9 mouse cellular contexts compared by ENCODE assay signal in genomic region chr5:64517835-64518234, GRCm38 (mm10).
DNase-seq lines count a peak whose midpoint lies in the region; ATAC-seq lines count a peak whose summit lies in the region.
"Had no signal": no experiment of that assay in that cellular context is flagged by ENCODE, and none has a peak within 500 bp of the region (broad histone marks: within the 10 kb centered on the region; RNA-seq: fewer than 3 reads in every experiment).

No protein-coding gene starts in this region.

- ATAC-seq in hindbrain, embryonic 13.5 days (ENCODE audit: low FRiP score) = no peak; the same call in 1 of the 2 replicates
- no peak for ATAC-seq in embryonic facial prominence, embryonic 14.5 days (ENCODE audit: low read depth)
- no peak for ATAC-seq in inflammation-experienced regulatory T-cells, adult 6 months

- H3K4me3 ChIP-seq in hindbrain, embryonic 10.5 days = no peak overlapping the region
- no peak overlapping the region for H3K4me3 ChIP-seq in hindbrain, embryonic 13.5 days
- no peak overlapping the region for H3K4me3 ChIP-seq in embryonic facial prominence, embryonic 14.5 days (ENCODE audit: low read depth, low read length)
- H3K4me3 ChIP-seq: left cerebral cortex, adult 2 months had no signal

- no peaks in the 10 kb centered on the region for H3K9me3 ChIP-seq in hindbrain, embryonic 10.5 days
- no peaks in the 10 kb centered on the region for H3K9me3 ChIP-seq in hindbrain, embryonic 13.5 days
- no peaks in the 10 kb centered on the region for H3K9me3 ChIP-seq in embryonic facial prominence, embryonic 14.5 days (ENCODE audit: control insufficient read depth, low read length)

- H3K36me3 ChIP-seq in hindbrain, embryonic 10.5 days = no peaks in the 10 kb centered on the region
- no peaks in the 10 kb centered on the region for H3K36me3 ChIP-seq in hindbrain, embryonic 13.5 days
- no peaks in the 10 kb centered on the region for H3K36me3 ChIP-seq in embryonic facial prominence, embryonic 14.5 days (ENCODE audit: control insufficient read depth, insufficient read depth, low read length)

- intact Hi-C loops in heart, postnatal 25 days (cut with DNase I) = no loop called here

- H3K27ac ChIP-seq in hindbrain, embryonic 10.5 days = 0 out of 2 replicates have a peak overlapping the region, but pooled peaks have one; percentile 4
- H3K27ac ChIP-seq in hindbrain, embryonic 13.5 days = no peak overlapping the region
- no peak overlapping the region for H3K27ac ChIP-seq in embryonic facial prominence, embryonic 14.5 days (replicated peaks; ENCODE audit: low read depth, low read length)
- H3K27ac ChIP-seq: left cerebral cortex, adult 2 months had no signal

- WGBS in hindbrain, embryonic 10.5 days = 42% methylated on average over 3 of the region's 3 CpGs
- 50% methylated on average over 3 of the region's 3 CpGs for WGBS in hindbrain, embryonic 13.5 days
- 43% methylated on average over 3 of the region's 3 CpGs for WGBS in embryonic facial prominence, embryonic 14.5 days

- no peaks in the 10 kb centered on the region for H3K27me3 ChIP-seq in hindbrain, embryonic 10.5 days (ENCODE audit: insufficient read depth, poor library complexity, severe bottlenecking)
- H3K27me3 ChIP-seq in hindbrain, embryonic 13.5 days = no peaks in the 10 kb centered on the region
- no peaks in the 10 kb centered on the region for H3K27me3 ChIP-seq in embryonic facial prominence, embryonic 14.5 days (replicated peaks; ENCODE audit: control insufficient read depth, insufficient read depth, low read length)

- H3K4me1 ChIP-seq in hindbrain, embryonic 10.5 days (replicated peaks) = peaks cover 13% of the 10 kb centered on the region
- H3K4me1 ChIP-seq in hindbrain, embryonic 13.5 days (replicated peaks) = peaks cover 6% of the 10 kb centered on the region; the same call in 1 of the 2 replicates
- H3K4me1 ChIP-seq in embryonic facial prominence, embryonic 14.5 days (ENCODE audit: control insufficient read depth, insufficient read depth, low read length) = peaks cover 11% of the 10 kb centered on the region

- no peak overlapping the region for H3K4me2 ChIP-seq in hindbrain, embryonic 13.5 days
- H3K4me2 ChIP-seq in embryonic facial prominence, embryonic 14.5 days (ENCODE audit: low read depth, low read length) = no peak overlapping the region

- no peak overlapping the region for H3K9ac ChIP-seq in hindbrain, embryonic 13.5 days
- no peak overlapping the region for H3K9ac ChIP-seq in embryonic facial prominence, embryonic 14.5 days (ENCODE audit: low read depth, low read length)

- DNase-seq in hindbrain, embryonic 10.5 days (ENCODE audit: low spot score) = peak; percentile 54
- peak; percentile 72 for DNase-seq in NIH3T3 (ENCODE audit: low read depth)
- DNase-seq in embryonic facial prominence, embryonic 14.5 days (ENCODE audit: low spot score) = peak; percentile 21
- peak; percentile 32 for DNase-seq in heart, postnatal 25 days (ENCODE audit: low spot score)
- no peak for DNase-seq in frontal cortex, postnatal 10 days (ENCODE audit: low spot score in 2 of 2)
- no peak for DNase-seq in thymus, postnatal 4 days

Comparison
In these comparisons a context has a peak if more than half of its experiments do, and no peak if none do; other contexts are left out.
1. DNase-seq: peak in hindbrain, embryonic 10.5 days (single experiment), NIH3T3 (single experiment), embryonic facial prominence, embryonic 14.5 days (single experiment) and heart, postnatal 25 days (single experiment); none in frontal cortex, postnatal 10 days (0 of 2) and thymus, postnatal 4 days (single experiment).